Mouse (Mus musculus): ENCODE data around the gene Olfr1396.

DNA sequence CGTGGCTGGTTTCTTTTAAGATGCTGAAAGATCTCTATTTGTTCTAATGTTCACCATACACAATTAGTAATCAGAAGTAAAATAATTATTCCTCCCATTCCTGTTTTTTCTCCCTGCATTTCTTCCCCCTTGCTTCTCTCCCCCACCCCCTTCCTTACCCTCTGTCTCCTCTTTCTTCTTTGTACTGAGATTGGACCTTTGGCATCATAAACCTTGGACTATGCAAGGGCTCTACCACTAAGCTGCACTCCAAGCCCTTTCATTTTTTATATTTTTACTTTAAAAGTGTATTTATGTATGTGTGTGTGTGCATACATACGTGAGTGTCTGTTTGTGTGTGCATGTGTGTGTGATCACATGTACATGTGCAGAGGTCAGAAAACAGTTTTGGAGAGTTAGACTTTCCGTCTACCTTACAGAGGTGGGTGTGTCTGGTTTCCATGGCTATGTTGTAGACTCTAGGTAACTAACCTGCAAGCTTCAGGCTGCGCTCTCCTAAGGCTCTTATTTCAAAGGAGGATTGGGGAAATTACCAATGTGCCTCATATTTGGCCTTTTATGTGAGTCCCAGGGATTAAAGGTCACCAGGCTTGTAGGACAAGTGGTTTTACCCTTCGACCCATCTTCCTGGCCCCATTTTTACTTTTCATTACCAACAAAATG is 25.6 kb downstream of the Olfr1396 start:
- no peak for TF ChIP-seq POLR2A (IDR thresholded peaks at IDR 0.05; ENCODE audit: low read depth, low read length)
- no peak for TF ChIP-seq CTCF (IDR thresholded peaks at IDR 0.05; ENCODE audit: borderline replicate concordance, insufficient read depth, low read length)
